30 mouse cellular contexts compared by ENCODE assay signal in the genomic region with DNA sequence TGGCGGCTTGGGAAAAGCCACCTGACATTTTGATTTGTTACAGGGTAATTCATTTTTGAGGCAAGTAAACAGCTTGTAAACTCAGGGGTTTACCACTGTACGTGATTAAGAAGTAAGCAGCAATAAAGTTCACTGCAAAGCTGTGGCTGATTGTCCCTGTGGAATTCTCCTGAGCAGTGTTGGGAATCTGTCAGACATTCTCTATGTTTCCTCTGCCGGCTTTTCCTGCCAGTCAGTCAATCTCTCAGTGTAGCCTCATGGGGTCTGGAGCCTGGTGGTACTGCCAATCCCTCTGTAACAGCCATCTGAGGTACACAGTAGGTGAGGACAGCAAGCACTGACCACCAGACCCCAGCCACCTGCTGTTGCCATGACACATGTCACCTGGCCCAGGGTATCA. TPM values are rescaled to one million over a fixed set of nuclear protein-coding genes. Genes with fewer than 3 reads are reported as not detected.
DNase-seq lines count a peak whose midpoint lies in the region; ATAC-seq and TF ChIP-seq lines count a peak whose summit lies in the region.
"Had no signal": no experiment of that assay in that cellular context is flagged by ENCODE, and none has a peak within 500 bp of the region (broad histone marks: within the 10 kb centered on the region; RNA-seq: fewer than 3 reads in every experiment).

No protein-coding gene starts in this region.

- no peak for ATAC-seq in kidney, postnatal 0 days (replicated peaks; ENCODE audit: low FRiP score, low read depth)
- no peak for ATAC-seq in midbrain, embryonic 14.5 days (ENCODE audit: low FRiP score, low TSS enrichment)
- no peak for ATAC-seq in midbrain, embryonic 13.5 days
- peak; percentile 57; the same call in 1 of the 2 replicates for ATAC-seq in neural tube, embryonic 14.5 days (ENCODE audit: low read depth)
- peak; percentile 69 for ATAC-seq in neural tube, embryonic 15.5 days (ENCODE audit: low FRiP score)
- ATAC-seq: CD4-positive, CD25-positive, alpha-beta regulatory T cell, adult 4 months; forebrain, embryonic 16.5 days had no signal

- no peak overlapping the region for H3K27ac ChIP-seq in kidney, postnatal 0 days
- H3K27ac ChIP-seq in midbrain, embryonic 14.5 days (replicated peaks; ENCODE audit: low read depth, low read length), result no peak overlapping the region
- no peak overlapping the region for H3K27ac ChIP-seq in midbrain, embryonic 13.5 days
- H3K27ac ChIP-seq in neural tube, embryonic 14.5 days (ENCODE audit: low read depth, low read length), result no peak overlapping the region
- H3K27ac ChIP-seq in neural tube, embryonic 15.5 days (replicated peaks), result 0 out of 2 replicates have a peak overlapping the region, but pooled peaks have one; percentile 43
- H3K27ac ChIP-seq: embryonic facial prominence, embryonic 10.5 days; embryonic facial prominence, embryonic 13.5 days; forebrain, embryonic 12.5 days; heart, adult 2 months; heart, embryonic 10.5 days; heart, embryonic 13.5 days had no signal

- no peaks in the 10 kb centered on the region for H3K27me3 ChIP-seq in kidney, postnatal 0 days (ENCODE audit: insufficient read depth, low read length)
- no peaks in the 10 kb centered on the region for H3K27me3 ChIP-seq in midbrain, embryonic 14.5 days (ENCODE audit: control insufficient read depth, insufficient read depth, low read length)
- no peaks in the 10 kb centered on the region for H3K27me3 ChIP-seq in midbrain, embryonic 13.5 days
- no peaks in the 10 kb centered on the region for H3K27me3 ChIP-seq in neural tube, embryonic 14.5 days (ENCODE audit: control insufficient read depth, insufficient read depth, low read length)
- H3K27me3 ChIP-seq in neural tube, embryonic 15.5 days (replicated peaks), result no peaks in the 10 kb centered on the region
- H3K27me3 ChIP-seq: embryonic facial prominence, embryonic 13.5 days; forebrain, embryonic 12.5 days; heart, embryonic 13.5 days had no signal

- no peaks in the 10 kb centered on the region for H3K36me3 ChIP-seq in kidney, postnatal 0 days (ENCODE audit: insufficient read depth, low read length)
- 0 out of 2 replicates have a peak, but pooled peaks cover 3% of the 10 kb centered on the region for H3K36me3 ChIP-seq in midbrain, embryonic 14.5 days (ENCODE audit: control insufficient read depth, insufficient read depth, low read length)
- H3K36me3 ChIP-seq in midbrain, embryonic 13.5 days, result peaks cover 4% of the 10 kb centered on the region; the same call in 1 of the 2 replicates
- no peaks in the 10 kb centered on the region for H3K36me3 ChIP-seq in neural tube, embryonic 14.5 days (ENCODE audit: control insufficient read depth, insufficient read depth, low read length)
- no peaks in the 10 kb centered on the region for H3K36me3 ChIP-seq in neural tube, embryonic 15.5 days
- H3K36me3 ChIP-seq: embryonic facial prominence, embryonic 10.5 days; embryonic facial prominence, embryonic 13.5 days; forebrain, embryonic 12.5 days; heart, embryonic 10.5 days had no signal

- WGBS in kidney, postnatal 0 days, result 31% methylated on average over 3 of the region's 3 CpGs
- 52% methylated on average over 3 of the region's 3 CpGs for WGBS in midbrain, embryonic 14.5 days
- WGBS in midbrain, embryonic 13.5 days, result 65% methylated on average over 3 of the region's 3 CpGs
- WGBS in neural tube, embryonic 14.5 days, result 16% methylated on average over 3 of the region's 3 CpGs
- 11% methylated on average over 3 of the region's 3 CpGs for WGBS in neural tube, embryonic 15.5 days

- H3K4me1 ChIP-seq in kidney, postnatal 0 days (replicated peaks; ENCODE audit: insufficient read depth, low read length), result no peaks in the 10 kb centered on the region
- no peaks in the 10 kb centered on the region for H3K4me1 ChIP-seq in midbrain, embryonic 14.5 days (ENCODE audit: control insufficient read depth, insufficient read depth, low read length)
- peaks cover 10% of the 10 kb centered on the region; the same call in 1 of the 2 replicates for H3K4me1 ChIP-seq in midbrain, embryonic 13.5 days (replicated peaks)
- H3K4me1 ChIP-seq in neural tube, embryonic 14.5 days (ENCODE audit: control insufficient read depth, insufficient read depth, low read length), result 0 out of 2 replicates have a peak, but pooled peaks cover 6% of the 10 kb centered on the region
- H3K4me1 ChIP-seq in neural tube, embryonic 15.5 days, result peaks cover 12% of the 10 kb centered on the region; the same call in 1 of the 2 replicates
- H3K4me1 ChIP-seq: embryonic facial prominence, embryonic 10.5 days; embryonic facial prominence, embryonic 13.5 days had no signal

- H3K9me3 ChIP-seq in kidney, postnatal 0 days (replicated peaks; ENCODE audit: low read length), result no peaks in the 10 kb centered on the region
- no peaks in the 10 kb centered on the region for H3K9me3 ChIP-seq in midbrain, embryonic 14.5 days (ENCODE audit: control insufficient read depth, low read length)
- no peaks in the 10 kb centered on the region for H3K9me3 ChIP-seq in midbrain, embryonic 13.5 days
- H3K9me3 ChIP-seq in neural tube, embryonic 14.5 days (ENCODE audit: control insufficient read depth, low read length), result no peaks in the 10 kb centered on the region
- H3K9me3 ChIP-seq in neural tube, embryonic 15.5 days (replicated peaks), result no peaks in the 10 kb centered on the region
- H3K9me3 ChIP-seq: embryonic facial prominence, embryonic 10.5 days; embryonic facial prominence, embryonic 13.5 days; forebrain, embryonic 12.5 days; heart, embryonic 10.5 days; heart, embryonic 13.5 days had no signal

- DNase-seq in kidney, postnatal 0 days (ENCODE audit: low spot score), result peak; percentile 30
- DNase-seq in kidney, adult 11 months, result no peak
- no peak for DNase-seq in midbrain, embryonic 14.5 days
- DNase-seq: adrenal gland, adult 8-10 months; adrenal gland, postnatal 25 days; cerebellum, adult 11-12 months; cerebellum, adult 8-10 months; cerebellum, postnatal 10 days; cerebellum, postnatal 36 days; embryo, embryonic 11 days; gastrocnemius, postnatal 10 days; gastrocnemius, postnatal 36 days; heart, adult 2 months; heart, postnatal 14 days; heart, postnatal 4 days had no signal

- no peak overlapping the region for H3K4me2 ChIP-seq in kidney, postnatal 0 days (ENCODE audit: low read length)
- no peak overlapping the region for H3K4me2 ChIP-seq in midbrain, embryonic 14.5 days (ENCODE audit: low read length)
- H3K4me2 ChIP-seq in midbrain, embryonic 13.5 days (replicated peaks), result no peak overlapping the region
- H3K4me2 ChIP-seq in neural tube, embryonic 14.5 days (ENCODE audit: low read depth, low read length), result no peak overlapping the region
- no peak overlapping the region for H3K4me2 ChIP-seq in neural tube, embryonic 15.5 days
- H3K4me2 ChIP-seq: embryonic facial prominence, embryonic 13.5 days; forebrain, embryonic 12.5 days; heart, embryonic 13.5 days had no signal

- H3K9ac ChIP-seq in kidney, postnatal 0 days (ENCODE audit: low read depth, low read length), result no peak overlapping the region
- 0 out of 2 replicates have a peak overlapping the region, but pooled peaks have one; percentile 4 for H3K9ac ChIP-seq in midbrain, embryonic 14.5 days (replicated peaks; ENCODE audit: low read length)
- no peak overlapping the region for H3K9ac ChIP-seq in midbrain, embryonic 13.5 days (replicated peaks)
- H3K9ac ChIP-seq in neural tube, embryonic 14.5 days (replicated peaks; ENCODE audit: low read depth, low read length), result no peak overlapping the region
- no peak overlapping the region for H3K9ac ChIP-seq in neural tube, embryonic 15.5 days (replicated peaks)
- H3K9ac ChIP-seq: embryonic facial prominence, embryonic 13.5 days; forebrain, embryonic 12.5 days; heart, embryonic 13.5 days had no signal

- no peak overlapping the region for H3K4me3 ChIP-seq in kidney, postnatal 0 days (replicated peaks; ENCODE audit: low read depth, low read length)
- no peak overlapping the region for H3K4me3 ChIP-seq in midbrain, embryonic 14.5 days (replicated peaks; ENCODE audit: low read depth, low read length)
- H3K4me3 ChIP-seq in midbrain, embryonic 13.5 days (replicated peaks), result no peak overlapping the region
- no peak overlapping the region for H3K4me3 ChIP-seq in neural tube, embryonic 14.5 days (ENCODE audit: low read depth, low read length)
- H3K4me3 ChIP-seq in neural tube, embryonic 15.5 days (replicated peaks), result no peak overlapping the region
- H3K4me3 ChIP-seq: embryonic facial prominence, embryonic 10.5 days; embryonic facial prominence, embryonic 13.5 days; erythroblast, embryonic 14.5 days; forebrain, embryonic 12.5 days; heart, adult 2 months; heart, embryonic 10.5 days; heart, embryonic 13.5 days had no signal

- no peak for TF ChIP-seq CTCF in kidney, postnatal 0 days (IDR thresholded peaks at IDR 0.05; ENCODE audit: low read depth)

RNA-seq across cellular contexts. Expression of gene Socs1, which starts 56.5 kb away (rescaled TPM):
- 7.4 and 7.8 TPM in 2 replicates for polyA plus RNA-seq in kidney, postnatal 0 days (2015; fragmentation: Nextera tagmentation; extraction: Ambion mirVana)
- 2.5 and 2.7 TPM in 2 replicates for polyA plus RNA-seq in midbrain, embryonic 14.5 days (2014; fragmentation: Nextera tagmentation; extraction: Ambion mirVana)
- polyA plus RNA-seq in midbrain, embryonic 13.5 days (2015; fragmentation: Nextera tagmentation; extraction: Ambion mirVana), result 1.3 and 2.3 TPM in 2 replicates
- 4.3 and 4.5 TPM in 2 replicates for polyA plus RNA-seq in neural tube, embryonic 14.5 days (2014; fragmentation: Nextera tagmentation; extraction: Ambion mirVana)
- polyA plus RNA-seq in neural tube, embryonic 15.5 days (2015; fragmentation: Nextera tagmentation; extraction: Ambion mirVana), result 5.7 and 11.9 TPM in 2 replicates

RNA-seq across cellular contexts. Expression of gene Tnp2, which starts 59.6 kb away (rescaled TPM):
- not detected in 2 replicates for polyA plus RNA-seq in kidney, postnatal 0 days (2015; fragmentation: Nextera tagmentation; extraction: Ambion mirVana)
- polyA plus RNA-seq in midbrain, embryonic 14.5 days (2014; fragmentation: Nextera tagmentation; extraction: Ambion mirVana), result not detected in 2 replicates
- not detected in 2 replicates for polyA plus RNA-seq in midbrain, embryonic 13.5 days (2015; fragmentation: Nextera tagmentation; extraction: Ambion mirVana)
- polyA plus RNA-seq in neural tube, embryonic 14.5 days (2014; fragmentation: Nextera tagmentation; extraction: Ambion mirVana), result not detected in 2 replicates
- polyA plus RNA-seq in neural tube, embryonic 15.5 days (2015; fragmentation: Nextera tagmentation; extraction: Ambion mirVana), result not detected in 2 replicates
- polyA plus RNA-seq: brain, embryonic 14.5 days; C2C12; cortical plate, adult 2 months; embryonic facial prominence, embryonic 10.5 days; embryonic facial prominence, embryonic 13.5 days; erythroblast, embryonic 14.5 days; forebrain, embryonic 12.5 days; forebrain, embryonic 16.5 days; heart, embryonic 10.5 days; heart, embryonic 13.5 days; hindbrain, embryonic 11.5 days had no signal

Comparison
In these comparisons a context has a peak if more than half of its experiments do, and no peak if none do; other contexts are left out.
1. ATAC-seq: peak in neural tube, embryonic 14.5 days (single experiment) and neural tube, embryonic 15.5 days (single experiment); none in kidney, postnatal 0 days (single experiment), midbrain, embryonic 14.5 days (single experiment) and midbrain, embryonic 13.5 days (single experiment).